Mouse (Mus musculus): ENCODE measurements around the gene Tollip. TPM values are rescaled to one million over a fixed set of nuclear protein-coding genes. Genes with fewer than 3 reads are reported as not detected.

Gene Tollip
- polyA plus RNA-seq (2012; rRNA removed) = 71.5 and 82.1 TPM in 2 replicates

GRCm38 (mm10) chr7:141918407-141918806 lies at the start of gene Tollip:
Tollip (minus strand) TSS chr7:141918507.

GRCm38 (mm10) chr7:141948906-141949798 lies 30.8 kb upstream of the Tollip start, which contains the start of gene Brsk2:
Brsk2 (plus strand) TSS chr7:141949751.

GRCm38 (mm10) chr7:141838779-141839178 lies 79.5 kb downstream of the Tollip start, which contains the start of gene Muc5b:
Muc5b (plus strand) TSS chr7:141839070.

Other genes starting within 250 kb of the Tollip start
- 0.87 and 0.89 TPM in 2 replicates for gene Muc2, start 228.2 kb downstream of the Tollip start, polyA plus RNA-seq (2012; rRNA removed)
- gene Muc5ac, start 129.5 kb downstream of the Tollip start, polyA plus RNA-seq (2012; rRNA removed) = not detected in 2 replicates
- gene Muc5b, start 79.4 kb downstream of the Tollip start, polyA plus RNA-seq (2012; rRNA removed) = 0.01 TPM in 1 of 2 replicates, not detected in the other
- 128 and 141 TPM in 2 replicates for gene Brsk2, start 31.2 kb upstream of the Tollip start, polyA plus RNA-seq (2012; rRNA removed)
- 39.0 and 41.2 TPM in 2 replicates for gene Mob2, start 142.6 kb upstream of the Tollip start, polyA plus RNA-seq (2012; rRNA removed)
- 88.4 and 113 TPM in 2 replicates for gene Dusp8, start 177.3 kb upstream of the Tollip start, polyA plus RNA-seq (2012; rRNA removed)
- not detected in 2 replicates for gene Gm45618, start 202.2 kb upstream of the Tollip start, polyA plus RNA-seq (2012; rRNA removed)
- gene Gm39115, start 217.5 kb upstream of the Tollip start, polyA plus RNA-seq (2012; rRNA removed) = not detected in 2 replicates
- not detected in 2 replicates for gene Gm45337, start 226.1 kb upstream of the Tollip start, polyA plus RNA-seq (2012; rRNA removed)
- not detected in 2 replicates for gene Gm29735, start 238.6 kb upstream of the Tollip start, polyA plus RNA-seq (2012; rRNA removed)
- gene Gm4553, start 247.2 kb upstream of the Tollip start, polyA plus RNA-seq (2012; rRNA removed) = not detected in 2 replicates

All from central nervous system, embryonic 18 days (tissue).